Mouse (Mus musculus) MEL (cell line): ENCODE results near the gene Tead1.
A peak's percentile ranks its signal among the peaks of the same experiment; 100 is the strongest.

Experiments
- CTCF ChIP-seq, 3 experiments: IDR thresholded peaks in 2 of 3; conservative IDR thresholded peaks in 1 of 3; 2 replicates each; pipeline ENCODE4 v1.5.1; 2011 to 2012; ENCODE audit warnings: low read length in 3 of 3, low read depth in 2 of 3, mild to moderate bottlenecking in 2 of 3, improper control_type of control experiment in 1 of 3, inconsistent platforms in 1 of 3, mixed read lengths in 1 of 3, moderate library complexity in 1 of 3; ENCODE audit not compliant: control insufficient read depth in 1 of 3, insufficient read depth in 1 of 3, poor library complexity in 1 of 3, severe bottlenecking in 1 of 3
- EP300 ChIP-seq, 2 experiments: IDR thresholded peaks; 2 replicates each; pipeline ENCODE4 v1.6.1; 2011; ENCODE audit warnings: improper control_type of control experiment in 2 of 2, low read length in 2 of 2, low read depth in 1 of 2, mild to moderate bottlenecking in 1 of 2
- MAX ChIP-seq: IDR thresholded peaks from 2 replicates; pipeline ENCODE4 v1.6.1; 2011; ENCODE audit warnings: low read length, improper control_type of control experiment
- MEF2A ChIP-seq: IDR thresholded peaks from 2 replicates; pipeline ENCODE4 v1.6.1; 2014; ENCODE audit warnings: low read depth, mild to moderate bottlenecking, inconsistent platforms, low read length, improper control_type of control experiment; ENCODE audit not compliant: poor library complexity, insufficient replicate concordance, severe bottlenecking; ENCODE audit errors: extremely low read depth
- MXI1 ChIP-seq: IDR thresholded peaks from 2 replicates; pipeline ENCODE4 v1.6.1; 2011; ENCODE audit warnings: mild to moderate bottlenecking, low read depth, low read length, improper control_type of control experiment
- POLR2A ChIP-seq, 2 experiments: IDR thresholded peaks; 2 replicates each; pipeline ENCODE4 v1.6.1; 2011 to 2012; ENCODE audit warnings: low read length in 2 of 2, mild to moderate bottlenecking in 2 of 2, control low read depth in 1 of 2, improper control_type of control experiment in 1 of 2, low read depth in 1 of 2, moderate library complexity in 1 of 2; ENCODE audit not compliant: control insufficient read depth in 1 of 2, insufficient read depth in 1 of 2, poor library complexity in 1 of 2
- SIN3A ChIP-seq: IDR thresholded peaks from 2 replicates; pipeline ENCODE4 v1.6.1; 2012; ENCODE audit warnings: low read length, improper control_type of control experiment, inconsistent platforms
- TAL1 ChIP-seq: IDR thresholded peaks from 2 replicates; pipeline ENCODE4 v1.6.1; 2012; ENCODE audit warnings: mild to moderate bottlenecking, inconsistent platforms, low read length, moderate library complexity, mixed read lengths
- ZKSCAN1 ChIP-seq: IDR thresholded peaks from 2 replicates; pipeline ENCODE4 v1.6.1; 2012; ENCODE audit warnings: low read depth, mild to moderate bottlenecking, inconsistent platforms, low read length, improper control_type of control experiment, moderate library complexity

DNA sequence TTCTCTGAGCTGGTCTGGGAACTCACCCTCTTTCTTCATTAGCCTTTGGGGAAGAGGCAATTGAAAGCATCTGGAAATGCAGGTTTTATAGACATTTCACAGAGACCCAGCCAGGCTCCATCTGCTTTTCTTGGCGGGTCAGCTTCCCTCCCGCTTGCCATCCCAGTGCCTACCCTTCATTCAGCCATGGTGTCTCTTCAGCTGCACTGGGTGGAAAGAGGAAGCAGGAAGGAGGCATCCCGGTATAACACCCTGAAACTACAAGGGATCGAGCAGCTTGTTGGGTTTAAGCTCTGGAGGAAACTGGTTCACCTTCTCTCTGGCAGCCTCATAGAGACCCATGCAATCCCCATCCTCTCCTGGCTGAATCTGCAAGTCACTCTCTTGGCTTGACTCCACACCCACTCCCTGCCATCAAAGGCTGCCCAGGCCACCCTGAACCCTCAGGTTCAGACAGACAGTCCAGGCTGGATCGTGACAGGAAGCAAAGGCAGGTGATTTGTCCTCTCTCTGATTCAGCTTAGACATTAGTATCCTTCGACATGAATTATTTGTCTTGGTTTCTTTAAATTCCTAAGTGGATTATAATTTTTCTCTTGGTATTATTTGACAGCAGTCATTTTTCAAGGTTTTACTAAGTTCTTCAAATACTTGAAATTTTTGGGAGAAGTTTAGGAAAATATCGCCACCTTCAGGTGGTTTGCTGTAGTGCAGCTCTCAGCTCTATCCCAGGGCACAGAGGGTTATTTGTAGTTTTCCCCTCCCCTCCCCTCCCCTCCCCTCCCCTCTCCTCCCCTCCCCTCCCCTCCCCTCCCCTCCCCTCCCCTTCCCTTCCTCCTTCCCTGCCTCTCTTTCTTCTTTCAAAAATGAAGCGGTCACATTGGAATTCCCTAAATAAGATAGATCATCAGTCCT lies 189.7 kb downstream of the Tead1 start:
- TF ChIP-seq MAX (no peak), CTCF (IDR thresholded peaks at IDR 0.05 in 2 of 3, conservative IDR thresholded peaks at IDR 0.05 in 1 of 3; ENCODE audit: control insufficient read depth in 1 of 3, insufficient read depth in 1 of 3, low read depth in 2 of 3, low read length in 3 of 3, poor library complexity in 1 of 3, severe bottlenecking in 1 of 3) (peak; percentile 20 to 35 (median 30); a peak in 4 of 6 replicates), POLR2A (IDR thresholded peaks at IDR 0.05; ENCODE audit: control insufficient read depth in 1 of 2, insufficient read depth in 1 of 2, low read depth in 1 of 2, low read length in 2 of 2, poor library complexity in 1 of 2) (no peak), SIN3A (no peak), MXI1 (no peak), MEF2A (no peak), TAL1 (no peak), ZKSCAN1 (no peak), EP300 (IDR thresholded peaks at IDR 0.05; ENCODE audit: low read depth in 1 of 2, low read length in 2 of 2) (no peak)
